Mouse (Mus musculus): ENCODE results near the gene Cpa2. TPM values are rescaled to one million over a fixed set of nuclear protein-coding genes. Genes with fewer than 3 reads are reported as not detected.

Cpa2 gene
- polyA plus RNA-seq, 1 experiment from 2014 or later: 2.7 TPM

GRCm38 (mm10) chr6:30546571-30547273, 5.3 kb downstream of the Cpa2 start:
- no peaks in the 10 kb centered on the region for H3K9me3 ChIP-seq (replicated peaks; ENCODE audit: control insufficient read depth, low read length)
- peak overlapping the region; percentile 57 for H3K9ac ChIP-seq (ENCODE audit: low read length)
- WGBS: 19% methylated on average over 17 of the region's 17 CpGs
- peak overlapping the region; percentile 40 for H3K4me3 ChIP-seq (ENCODE audit: low read length)
- H3K4me2 ChIP-seq (ENCODE audit: low read depth, low read length): peak overlapping the region; percentile 63
- H3K27ac ChIP-seq (ENCODE audit: low read length): peak overlapping the region; percentile 91
- no peak for ATAC-seq (replicated peaks; ENCODE audit: extremely low read depth, insufficient read depth, low FRiP score)
- H3K27me3 ChIP-seq (ENCODE audit: control insufficient read depth, insufficient read depth, low read length): no peaks in the 10 kb centered on the region
- no peaks in the 10 kb centered on the region for H3K36me3 ChIP-seq (ENCODE audit: control insufficient read depth, insufficient read depth)
- H3K4me1 ChIP-seq (ENCODE audit: control insufficient read depth, insufficient read depth, low read length): peaks cover 38% of the 10 kb centered on the region

GRCm38 (mm10) chr6:30547274-30547645, 5.9 kb downstream of the Cpa2 start:
- peak overlapping the region; percentile 63 for H3K4me2 ChIP-seq (ENCODE audit: low read depth, low read length)
- peak overlapping the region; percentile 91 for H3K27ac ChIP-seq (ENCODE audit: low read length)
- 0 out of 2 replicates have a peak, but pooled peaks have one; percentile 41 for ATAC-seq (replicated peaks; ENCODE audit: extremely low read depth, insufficient read depth, low FRiP score)
- no peaks in the 10 kb centered on the region for H3K36me3 ChIP-seq (ENCODE audit: control insufficient read depth, insufficient read depth)
- H3K9ac ChIP-seq (ENCODE audit: low read length): peak overlapping the region; percentile 57
- WGBS: 1% methylated on average over 16 of the region's 17 CpGs
- H3K9me3 ChIP-seq (replicated peaks; ENCODE audit: control insufficient read depth, low read length): no peaks in the 10 kb centered on the region
- H3K27me3 ChIP-seq (ENCODE audit: control insufficient read depth, insufficient read depth, low read length): no peaks in the 10 kb centered on the region
- peaks cover 38% of the 10 kb centered on the region for H3K4me1 ChIP-seq (ENCODE audit: control insufficient read depth, insufficient read depth, low read length)
- peak overlapping the region; percentile 40 for H3K4me3 ChIP-seq (ENCODE audit: low read length)

GRCm38 (mm10) chr6:30547656-30548306, 6.4 kb downstream of the Cpa2 start:
- peak overlapping the region; percentile 40 for H3K4me3 ChIP-seq (ENCODE audit: low read length)
- H3K9me3 ChIP-seq (replicated peaks; ENCODE audit: control insufficient read depth, low read length): no peaks in the 10 kb centered on the region
- ATAC-seq (replicated peaks; ENCODE audit: extremely low read depth, insufficient read depth, low FRiP score): no peak
- 34% methylated on average over 9 of the region's 9 CpGs for WGBS
- peak overlapping the region; percentile 9 for H3K27ac ChIP-seq (ENCODE audit: low read length)
- H3K27me3 ChIP-seq (ENCODE audit: control insufficient read depth, insufficient read depth, low read length): no peaks in the 10 kb centered on the region
- no peaks in the 10 kb centered on the region for H3K36me3 ChIP-seq (ENCODE audit: control insufficient read depth, insufficient read depth)
- H3K4me1 ChIP-seq (ENCODE audit: control insufficient read depth, insufficient read depth, low read length): peaks cover 41% of the 10 kb centered on the region
- H3K4me2 ChIP-seq (ENCODE audit: low read depth, low read length): peak overlapping the region; percentile 63
- peak overlapping the region; percentile 57 for H3K9ac ChIP-seq (ENCODE audit: low read length)

- H3K27me3 ChIP-seq (ENCODE audit: control insufficient read depth, insufficient read depth, low read length): no peaks in the 10 kb centered on the region
- H3K4me3 ChIP-seq (ENCODE audit: low read length): no peak overlapping the region
- 41% methylated on average over 15 of the region's 15 CpGs for WGBS
- no peak for ATAC-seq (replicated peaks; ENCODE audit: extremely low read depth, insufficient read depth, low FRiP score)
- H3K9me3 ChIP-seq (replicated peaks; ENCODE audit: control insufficient read depth, low read length): no peaks in the 10 kb centered on the region
- peak overlapping the region; percentile 13; the same call in 1 of the 2 replicates for H3K4me2 ChIP-seq (ENCODE audit: low read depth, low read length)
- H3K36me3 ChIP-seq (ENCODE audit: control insufficient read depth, insufficient read depth): no peaks in the 10 kb centered on the region
- peak overlapping the region; percentile 59 for H3K27ac ChIP-seq (ENCODE audit: low read length)
- peak overlapping the region; percentile 12 for H3K9ac ChIP-seq (ENCODE audit: low read length)
- H3K4me1 ChIP-seq (ENCODE audit: control insufficient read depth, insufficient read depth, low read length): peaks cover 38% of the 10 kb centered on the region
Observed at GRCm38 (mm10) chr6:30549231-30549761, 7.9 kb downstream of the Cpa2 start.

- no peaks in the 10 kb centered on the region for H3K9me3 ChIP-seq (replicated peaks; ENCODE audit: control insufficient read depth, low read length)
- no peak overlapping the region for H3K9ac ChIP-seq (ENCODE audit: low read length)
- no peaks in the 10 kb centered on the region for H3K27me3 ChIP-seq (ENCODE audit: control insufficient read depth, insufficient read depth, low read length)
- no peak overlapping the region for H3K4me2 ChIP-seq (ENCODE audit: low read depth, low read length)
- H3K4me3 ChIP-seq (ENCODE audit: low read length): no peak overlapping the region
- peaks cover 30% of the 10 kb centered on the region for H3K4me1 ChIP-seq (ENCODE audit: control insufficient read depth, insufficient read depth, low read length)
- H3K36me3 ChIP-seq (ENCODE audit: control insufficient read depth, insufficient read depth): no peaks in the 10 kb centered on the region
- no peak overlapping the region for H3K27ac ChIP-seq (ENCODE audit: low read length)
- WGBS: 76% methylated on average over 7 of the region's 7 CpGs
- no peak for ATAC-seq (replicated peaks; ENCODE audit: extremely low read depth, insufficient read depth, low FRiP score)
Observed at GRCm38 (mm10) chr6:30550496-30551192, 9.3 kb downstream of the Cpa2 start.

- H3K27me3 ChIP-seq (ENCODE audit: control insufficient read depth, insufficient read depth, low read length): no peaks in the 10 kb centered on the region
- no peak overlapping the region for H3K27ac ChIP-seq (ENCODE audit: low read length)
- H3K9ac ChIP-seq (ENCODE audit: low read length): no peak overlapping the region
- no peaks in the 10 kb centered on the region for H3K36me3 ChIP-seq (ENCODE audit: control insufficient read depth, insufficient read depth)
- H3K4me2 ChIP-seq (ENCODE audit: low read depth, low read length): no peak overlapping the region
- H3K9me3 ChIP-seq (replicated peaks; ENCODE audit: control insufficient read depth, low read length): no peaks in the 10 kb centered on the region
- peaks cover 33% of the 10 kb centered on the region for H3K4me1 ChIP-seq (ENCODE audit: control insufficient read depth, insufficient read depth, low read length)
- H3K4me3 ChIP-seq (ENCODE audit: low read length): no peak overlapping the region
- ATAC-seq (replicated peaks; ENCODE audit: extremely low read depth, insufficient read depth, low FRiP score): no peak
Observed at GRCm38 (mm10) chr6:30551193-30551515, 9.8 kb downstream of the Cpa2 start.

- Histone ChIP-seq H3K9ac (ENCODE audit: low read length) (no peak overlapping the region; the same call in 1 of the 2 replicates), H3K27me3 (ENCODE audit: control insufficient read depth, insufficient read depth, low read length) (no peaks in the 10 kb centered on the region), H3K4me3 (ENCODE audit: low read length) (peak overlapping the region; percentile 15; the same call in 1 of the 2 replicates), H3K27ac (ENCODE audit: low read length) (peak overlapping the region; percentile 48; the same call in 1 of the 2 replicates), H3K9me3 (replicated peaks; ENCODE audit: control insufficient read depth, low read length) (no peaks in the 10 kb centered on the region), H3K4me1 (ENCODE audit: control insufficient read depth, insufficient read depth, low read length) (peaks cover 30% of the 10 kb centered on the region), H3K36me3 (ENCODE audit: control insufficient read depth, insufficient read depth) (no peaks in the 10 kb centered on the region), H3K4me2 (ENCODE audit: low read depth, low read length) (peak overlapping the region; percentile 39)
- WGBS: 44% methylated on average over 23 of the region's 23 CpGs
- ATAC-seq (replicated peaks; ENCODE audit: extremely low read depth, insufficient read depth, low FRiP score): no peak
Observed at GRCm38 (mm10) chr6:30551644-30552580, 10.5 kb downstream of the Cpa2 start.

GRCm38 (mm10) chr6:30552628-30553027, 11.2 kb downstream of the Cpa2 start:
- Histone ChIP-seq H3K4me3 (ENCODE audit: low read length) (no peak overlapping the region), H3K36me3 (ENCODE audit: control insufficient read depth, insufficient read depth) (no peaks in the 10 kb centered on the region), H3K27ac (ENCODE audit: low read length) (peak overlapping the region; percentile 48; the same call in 1 of the 2 replicates), H3K9me3 (replicated peaks; ENCODE audit: control insufficient read depth, low read length) (no peaks in the 10 kb centered on the region), H3K27me3 (ENCODE audit: control insufficient read depth, insufficient read depth, low read length) (no peaks in the 10 kb centered on the region), H3K4me1 (ENCODE audit: control insufficient read depth, insufficient read depth, low read length) (peaks cover 26% of the 10 kb centered on the region), H3K4me2 (ENCODE audit: low read depth, low read length) (no peak overlapping the region), H3K9ac (ENCODE audit: low read length) (no peak overlapping the region; the same call in 1 of the 2 replicates)
- no peak for ATAC-seq (replicated peaks; ENCODE audit: extremely low read depth, insufficient read depth, low FRiP score)
- 57% methylated on average over 6 of the region's 6 CpGs for WGBS

All from heart, embryonic 16.5 days (tissue).